Mouse (Mus musculus): ENCODE measurements at regions not wholly inside any gene's neighbourhood (a gene's known extent, or its start where the extent isn't known, plus 50 kb on each side); places are given as distances from the start of the nearest gene placed in this dataset.

- Histone ChIP-seq H3K9me3 (replicated peaks; ENCODE audit: insufficient read depth, low read length) (no peaks in the 10 kb centered on the region), H3K4me1 (ENCODE audit: control insufficient read depth in 1 of 2, insufficient read depth in 2 of 2, low read length in 2 of 2) (no peaks in the 10 kb centered on the region), H3K36me3 (ENCODE audit: control insufficient read depth in 1 of 2, insufficient read depth in 2 of 2, low read length in 2 of 2) (no peaks in the 10 kb centered on the region), H3K27me3 (ENCODE audit: control insufficient read depth in 1 of 2, insufficient read depth in 2 of 2, low read length in 2 of 2) (no peaks in the 10 kb centered on the region), H3K79me2 (ENCODE audit: control insufficient read depth, insufficient read depth, low read length, poor library complexity) (no peaks in the 10 kb centered on the region), H3K4me3 (ENCODE audit: control insufficient read depth in 1 of 2, insufficient read depth in 1 of 2, low read depth in 2 of 2, low read length in 2 of 2) (no peak overlapping the region), H3K9ac (ENCODE audit: control insufficient read depth, low read depth, low read length, poor library complexity, severe bottlenecking) (no peak overlapping the region), H3K27ac (ENCODE audit: control insufficient read depth, low read depth, low read length) (no peak overlapping the region)
- DNase-seq (ENCODE audit: low read depth, low spot score) = no peak
- no peak for TF ChIP-seq BHLHE40 (IDR thresholded peaks at IDR 0.05; ENCODE audit: borderline replicate concordance, low read depth, low read length)
- TF ChIP-seq GATA1 (IDR thresholded peaks at IDR 0.05; ENCODE audit: low read depth, low read length) = no peak
- TF ChIP-seq JUND (IDR thresholded peaks at IDR 0.05; ENCODE audit: low read depth, low read length) = no peak
- no peak for TF ChIP-seq GABPA (IDR thresholded peaks at IDR 0.05; ENCODE audit: low read depth, low read length)
- no peak for TF ChIP-seq CHD2 (IDR thresholded peaks at IDR 0.05; ENCODE audit: low read length)
- TF ChIP-seq ZMIZ1 (IDR thresholded peaks at IDR 0.05; ENCODE audit: low read depth, low read length) = no peak
- no peak for TF ChIP-seq RAD21 (IDR thresholded peaks at IDR 0.05; ENCODE audit: low read depth, low read length)
- no peak for TF ChIP-seq TBP (IDR thresholded peaks at IDR 0.05; ENCODE audit: low read depth, low read length)
- TF ChIP-seq MAX (IDR thresholded peaks at IDR 0.05; ENCODE audit: low read length) = no peak
- no peak for TF ChIP-seq MXI1 (IDR thresholded peaks at IDR 0.05; ENCODE audit: low read depth, low read length)
Observed at GRCm38 (mm10) chr7:133400691-133401090, 201.3 kb downstream of the Tex36 start.

DNA sequence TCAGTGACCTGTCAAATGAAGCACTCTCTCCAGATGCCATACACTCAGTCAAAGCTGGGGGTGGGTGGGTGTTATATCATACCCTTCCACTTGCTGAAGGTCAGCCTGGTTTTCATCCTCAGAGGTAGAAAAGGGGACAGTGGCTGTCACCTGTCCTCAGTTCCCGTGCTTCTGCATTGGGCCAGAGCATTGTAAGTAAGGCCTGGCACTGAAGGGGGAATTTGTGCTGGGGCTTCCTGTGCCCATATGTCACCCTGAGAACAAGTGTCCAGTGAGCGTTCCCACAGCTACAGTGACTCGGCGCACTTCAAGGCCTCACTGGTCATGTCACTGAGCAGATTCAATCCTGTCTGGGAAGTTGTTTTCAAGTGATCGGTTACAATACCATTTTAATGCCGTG, 213.2 kb downstream of the Tex36 start:
- Histone ChIP-seq H3K27me3 (ENCODE audit: control insufficient read depth in 1 of 2, insufficient read depth in 2 of 2, low read length in 2 of 2) (no peaks in the 10 kb centered on the region), H3K27ac (ENCODE audit: control insufficient read depth, low read depth, low read length) (no peak overlapping the region), H3K79me2 (ENCODE audit: control insufficient read depth, insufficient read depth, low read length, poor library complexity) (no peaks in the 10 kb centered on the region), H3K9me3 (replicated peaks; ENCODE audit: insufficient read depth, low read length) (no peaks in the 10 kb centered on the region), H3K4me3 (ENCODE audit: control insufficient read depth in 1 of 2, insufficient read depth in 1 of 2, low read depth in 2 of 2, low read length in 2 of 2) (no peak overlapping the region), H3K9ac (ENCODE audit: control insufficient read depth, low read depth, low read length, poor library complexity, severe bottlenecking) (no peak overlapping the region), H3K4me1 (ENCODE audit: control insufficient read depth in 1 of 2, insufficient read depth in 2 of 2, low read length in 2 of 2) (no peaks in the 10 kb centered on the region), H3K36me3 (ENCODE audit: control insufficient read depth in 1 of 2, insufficient read depth in 2 of 2, low read length in 2 of 2) (no peaks in the 10 kb centered on the region)
- DNase-seq (ENCODE audit: low read depth, low spot score) = no peak
- TF ChIP-seq ELF1 (IDR thresholded peaks at IDR 0.05; ENCODE audit: low read depth, low read length) = no peak
- TF ChIP-seq EP300 (IDR thresholded peaks at IDR 0.05; ENCODE audit: low read depth in 1 of 2, low read length in 2 of 2) = no peak
- TF ChIP-seq MAZ (IDR thresholded peaks at IDR 0.05; ENCODE audit: low read depth, low read length) = no peak
- no peak for TF ChIP-seq SIN3A (IDR thresholded peaks at IDR 0.05; ENCODE audit: low read length)
- TF ChIP-seq CTCF (IDR thresholded peaks at IDR 0.05 in 2 of 3, conservative IDR thresholded peaks at IDR 0.05 in 1 of 3; ENCODE audit: control insufficient read depth in 1 of 3, insufficient read depth in 1 of 3, low read depth in 2 of 3, low read length in 3 of 3, poor library complexity in 1 of 3, severe bottlenecking in 1 of 3) = no peak
- no peak for TF ChIP-seq MAFK (IDR thresholded peaks at IDR 0.05; ENCODE audit: borderline replicate concordance, low read depth, low read length)
- TF ChIP-seq RAD21 (IDR thresholded peaks at IDR 0.05; ENCODE audit: low read depth, low read length) = no peak
- TF ChIP-seq NELFE (IDR thresholded peaks at IDR 0.05; ENCODE audit: low read depth, low read length) = no peak
- TF ChIP-seq ZNF384 (IDR thresholded peaks at IDR 0.05; ENCODE audit: low read depth, low read length) = no peak
- no peak for TF ChIP-seq JUND (IDR thresholded peaks at IDR 0.05; ENCODE audit: low read depth, low read length)
- no peak for TF ChIP-seq GABPA (IDR thresholded peaks at IDR 0.05; ENCODE audit: low read depth, low read length)
- no peak for TF ChIP-seq CHD2 (IDR thresholded peaks at IDR 0.05; ENCODE audit: low read length)
- TF ChIP-seq MXI1 (IDR thresholded peaks at IDR 0.05; ENCODE audit: low read depth, low read length) = no peak
- TF ChIP-seq BHLHE40 (IDR thresholded peaks at IDR 0.05; ENCODE audit: borderline replicate concordance, low read depth, low read length) = no peak
- TF ChIP-seq KAT2A (conservative IDR thresholded peaks at IDR 0.05; ENCODE audit: low read depth, low read length) = no peak
